Mouse (Mus musculus) thymus, postnatal 25 days (tissue): ENCODE results near the gene Slc6a17.

Experiments used
- DNase-seq: peaks from one replicate; pipeline ENCODE4 v3.0.0; 2022

The Slc6a17 gene

DNA sequence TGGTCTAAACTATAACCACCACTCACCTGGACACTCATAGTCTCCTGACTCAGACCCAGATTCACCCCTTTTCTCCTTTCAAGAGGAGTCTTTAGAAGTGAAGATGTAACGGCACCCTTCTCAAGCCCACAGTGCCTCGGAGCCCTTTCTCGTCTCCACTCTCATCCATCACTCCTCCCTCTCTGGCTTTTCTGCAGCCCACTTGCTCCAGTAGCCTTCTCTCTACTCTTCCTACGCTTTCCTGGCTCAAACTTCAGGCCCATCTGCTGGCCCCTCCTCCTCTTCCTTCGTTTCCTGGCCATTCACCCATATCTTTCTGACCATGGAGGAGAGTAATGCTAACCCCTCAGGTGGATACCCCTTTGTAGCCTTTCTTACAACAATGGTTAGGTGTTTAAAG is 3.1 kb upstream of the Slc6a17 start:
- DNase-seq = no peak

DNA sequence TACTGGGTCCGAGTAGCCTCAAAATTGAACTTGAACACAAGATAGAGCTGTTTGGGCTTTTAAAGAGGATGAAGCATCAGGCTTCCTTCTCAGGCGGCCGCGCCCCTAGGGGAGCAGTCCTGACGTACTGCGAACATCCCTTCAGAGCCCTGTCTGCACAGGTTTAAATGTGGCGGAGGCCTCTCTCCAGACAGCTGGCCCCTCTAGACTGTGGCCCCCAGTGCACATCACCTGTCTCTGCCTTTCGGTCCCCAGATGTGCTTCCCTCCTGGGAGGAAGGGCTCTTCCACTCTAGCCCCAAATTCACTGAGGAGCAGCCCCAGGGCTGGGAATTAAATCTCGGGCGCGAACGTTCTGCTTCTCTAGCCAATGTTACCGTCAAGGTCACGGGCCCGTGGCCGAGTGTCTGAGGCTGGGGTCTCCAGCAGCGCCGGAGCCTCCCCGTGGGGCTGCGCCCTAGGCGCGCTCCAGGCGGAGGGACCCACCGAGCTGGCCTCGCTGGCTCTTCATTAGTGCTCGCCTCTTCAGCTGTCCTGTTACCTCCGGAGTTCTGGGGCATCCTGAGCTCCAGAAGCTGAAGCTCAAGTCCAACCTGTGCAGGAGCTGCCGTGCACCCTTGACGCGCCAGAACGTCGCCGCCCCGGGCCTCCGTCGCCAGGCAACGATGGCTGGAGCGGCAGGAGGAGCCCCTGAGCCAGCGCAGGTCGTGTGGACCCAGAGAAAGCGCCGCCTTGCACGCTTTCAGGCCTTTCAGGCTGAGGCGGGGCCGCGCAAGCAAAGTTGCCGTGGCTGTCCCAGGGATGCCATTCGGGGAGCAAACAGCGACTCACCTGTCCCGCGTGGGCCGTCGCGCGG is 815 bp downstream of the Slc6a17 start:
- DNase-seq = no peak

DNA sequence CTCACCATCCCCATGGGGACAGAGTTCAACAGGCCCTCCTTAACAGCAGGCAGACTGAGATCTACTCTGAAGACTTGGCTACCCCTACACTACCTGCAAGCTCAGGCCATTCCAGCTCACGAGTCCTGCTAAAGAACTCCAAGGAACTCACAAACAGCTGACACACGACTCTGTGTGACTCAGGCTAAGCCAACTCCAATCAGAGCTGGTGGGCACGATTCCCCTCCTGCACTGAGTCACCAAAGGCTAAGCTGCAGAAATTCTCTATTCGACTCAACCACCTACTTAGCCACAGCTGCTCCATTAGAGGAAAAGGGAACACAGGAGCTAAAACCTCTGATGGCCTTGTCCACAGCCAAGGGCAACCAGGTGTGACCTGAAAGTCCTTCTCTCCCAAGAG is 1.8 kb downstream of the Slc6a17 start:
- no peak for DNase-seq

DNA sequence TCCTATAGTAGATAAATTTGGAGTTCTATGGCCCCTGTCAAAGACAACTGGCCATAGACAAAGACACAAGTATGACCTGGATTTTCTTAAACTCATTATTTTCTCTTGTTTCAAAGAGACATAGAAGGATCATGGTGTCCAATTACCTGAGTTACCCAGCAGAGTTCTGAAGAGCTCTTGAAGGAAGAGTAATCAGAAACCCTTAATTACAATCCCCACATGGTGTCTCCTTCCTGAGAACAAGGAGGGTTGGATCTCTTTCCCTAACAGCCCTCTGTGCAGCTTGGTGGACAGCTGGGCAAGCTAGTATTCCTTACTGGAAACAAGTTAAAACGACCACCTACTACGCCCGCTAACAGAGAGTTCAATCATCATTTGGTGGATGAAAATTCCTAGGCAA is 6.4 kb downstream of the Slc6a17 start:
- DNase-seq = no peak

DNA sequence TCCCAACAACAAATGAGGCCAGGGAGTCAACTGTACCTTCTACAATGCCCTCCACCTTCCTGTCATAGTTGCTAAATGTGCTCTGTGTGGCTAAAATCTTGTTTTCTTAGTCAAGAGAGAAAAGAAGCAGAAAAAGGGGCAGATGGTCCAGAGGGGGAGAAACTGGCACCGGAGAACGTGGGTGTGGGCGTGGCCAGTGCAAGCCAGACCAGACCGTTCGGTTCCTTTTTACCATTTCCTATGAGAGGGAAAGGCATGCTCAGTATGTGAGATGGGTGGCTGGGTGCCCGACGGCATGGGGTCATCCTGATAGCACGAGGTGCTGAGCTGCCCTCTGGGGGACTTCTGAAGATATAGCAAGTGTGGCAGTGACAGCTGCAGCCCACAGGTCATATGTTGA is 9.1 kb downstream of the Slc6a17 start:
- no peak for DNase-seq

DNA sequence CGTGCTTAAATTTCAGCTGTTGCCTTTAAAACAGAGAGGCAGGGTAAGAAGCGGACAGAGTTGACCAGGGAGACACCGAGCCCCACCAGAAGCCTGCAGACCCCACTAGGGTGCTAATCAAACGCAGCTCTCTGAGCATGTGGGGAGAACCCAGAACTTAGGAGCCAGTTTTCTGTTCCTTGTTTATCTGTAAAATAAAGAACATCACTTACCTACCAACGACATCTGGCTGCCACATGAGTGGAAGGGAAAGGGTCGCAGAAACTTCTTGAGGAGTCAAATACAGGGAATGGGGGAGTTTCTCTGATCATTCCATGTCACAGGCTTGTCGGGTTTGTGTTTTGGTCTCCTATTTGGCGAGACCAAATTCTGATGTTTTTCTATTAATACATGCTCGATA is 9.9 kb downstream of the Slc6a17 start:
- DNase-seq = no peak

DNA sequence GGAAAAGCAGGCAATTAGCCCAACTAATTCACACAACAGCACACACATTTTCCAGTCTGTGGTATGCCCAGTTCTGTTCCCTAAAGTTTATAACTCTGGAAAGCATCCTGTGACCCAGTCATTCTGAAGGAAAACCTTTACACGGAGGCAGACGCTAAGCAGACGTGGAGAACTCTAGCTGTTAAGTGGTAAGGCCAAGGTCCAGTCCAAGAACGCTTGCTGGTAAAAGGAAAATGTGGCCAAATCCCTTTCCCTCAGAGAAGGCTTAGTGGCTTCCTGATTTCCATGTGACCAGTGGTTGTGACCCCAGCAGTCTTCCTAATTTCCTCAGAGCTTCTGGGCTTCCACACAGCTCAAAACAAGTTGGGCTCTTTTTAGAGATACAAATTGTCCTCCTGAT is 11.3 kb downstream of the Slc6a17 start:
- no peak for DNase-seq

DNA sequence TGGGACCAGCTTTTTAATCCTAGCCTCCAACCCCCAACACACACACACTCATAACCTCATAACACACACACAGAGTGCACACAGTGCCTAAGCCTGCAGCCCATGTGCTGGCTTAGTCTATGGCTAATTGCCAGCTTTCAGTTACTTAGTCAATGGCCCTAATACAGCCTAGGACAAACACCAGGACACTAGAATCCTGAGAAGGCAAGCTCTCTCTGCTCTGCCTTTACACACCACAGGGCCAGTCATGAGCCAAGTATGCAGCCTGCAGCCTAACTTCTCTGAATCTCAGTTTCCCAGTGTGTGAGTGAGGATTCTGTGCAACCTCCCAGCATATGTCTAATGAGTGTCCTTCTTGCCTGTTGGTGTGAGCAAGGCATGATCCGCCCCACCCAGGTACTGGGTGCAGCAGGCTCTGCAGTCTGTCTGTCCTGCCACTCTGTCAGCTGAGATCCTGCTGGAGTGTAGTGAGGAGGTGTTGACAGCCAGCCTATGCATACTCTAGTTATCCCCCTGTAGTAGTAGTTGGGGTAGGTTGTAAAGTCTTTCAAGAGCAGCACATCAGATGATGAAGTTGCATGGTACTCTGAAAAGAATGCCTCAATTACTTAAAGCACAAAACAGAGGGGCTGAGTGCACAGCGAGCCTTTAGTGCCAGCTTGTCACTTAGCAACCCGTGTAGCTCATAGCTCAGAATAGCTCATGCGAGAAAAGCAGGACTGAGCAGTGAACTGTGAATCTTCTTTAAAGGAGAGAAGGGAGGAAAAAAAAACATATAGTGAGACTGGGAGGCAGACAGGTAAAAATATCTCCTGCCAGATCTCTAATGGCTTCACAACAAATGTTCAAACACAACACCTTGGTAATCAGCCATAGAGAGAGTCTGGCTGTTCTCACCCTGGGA is 12.1 kb downstream of the Slc6a17 start:
- DNase-seq = no peak

DNA sequence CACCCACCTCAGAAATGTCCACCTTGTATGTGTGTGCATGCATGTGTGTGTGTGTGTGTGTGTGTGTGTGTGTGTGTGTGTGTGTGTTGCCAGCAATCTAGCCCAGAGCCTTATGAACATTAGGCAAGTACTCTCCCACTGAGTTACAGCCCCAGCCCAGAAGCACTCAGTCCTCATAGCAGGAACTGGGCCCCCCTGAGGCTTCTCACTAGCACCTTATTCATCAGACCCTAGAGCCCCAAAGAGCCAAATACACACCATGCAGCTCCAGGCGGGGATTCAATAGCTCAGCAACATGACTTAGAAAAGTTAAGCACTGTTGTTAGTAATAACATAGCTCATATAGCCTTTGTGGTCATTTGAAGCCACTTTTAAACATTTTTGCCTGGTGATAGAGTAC is 13.3 kb downstream of the Slc6a17 start:
- no peak for DNase-seq

DNA sequence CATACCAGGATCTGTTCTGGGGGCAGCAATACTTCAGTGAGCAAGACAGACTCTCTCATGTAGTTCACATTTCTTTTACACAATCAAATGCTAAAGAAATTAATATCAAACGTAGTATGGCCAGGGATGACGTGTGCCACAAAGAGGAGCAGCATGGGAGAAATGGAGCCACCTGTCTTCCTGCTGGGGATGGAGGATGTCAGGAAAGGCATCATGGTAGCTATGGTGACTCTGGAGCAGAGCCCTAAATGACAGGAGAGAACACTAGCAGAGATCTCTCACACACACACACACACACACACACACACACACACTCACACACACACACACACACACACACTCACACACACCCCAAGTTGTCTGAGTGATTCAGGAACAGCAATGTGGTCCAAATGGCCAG is 14.1 kb downstream of the Slc6a17 start:
- no peak for DNase-seq

DNA sequence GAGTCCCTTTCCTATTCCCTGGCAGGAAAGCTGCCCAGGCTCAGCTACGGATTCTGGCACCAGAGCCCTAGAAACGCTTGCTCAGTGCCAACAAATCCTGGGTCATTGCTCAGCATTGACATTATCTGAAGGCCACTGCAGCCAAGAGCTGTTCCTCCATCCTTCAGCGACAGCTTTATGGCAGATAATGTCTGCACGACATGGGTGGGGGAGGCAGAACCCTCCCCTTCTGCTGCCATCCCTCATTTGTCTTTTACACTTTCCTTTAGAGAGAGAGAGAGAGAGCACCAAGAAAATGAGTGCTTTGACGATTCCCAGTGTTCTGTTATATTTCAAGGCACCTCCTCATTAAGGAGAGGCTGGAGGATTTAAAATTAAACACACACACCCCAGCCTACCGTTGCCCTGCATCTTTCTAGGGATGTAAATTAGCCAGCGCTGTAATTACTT is 16.1 kb downstream of the Slc6a17 start:
- DNase-seq = no peak

DNA sequence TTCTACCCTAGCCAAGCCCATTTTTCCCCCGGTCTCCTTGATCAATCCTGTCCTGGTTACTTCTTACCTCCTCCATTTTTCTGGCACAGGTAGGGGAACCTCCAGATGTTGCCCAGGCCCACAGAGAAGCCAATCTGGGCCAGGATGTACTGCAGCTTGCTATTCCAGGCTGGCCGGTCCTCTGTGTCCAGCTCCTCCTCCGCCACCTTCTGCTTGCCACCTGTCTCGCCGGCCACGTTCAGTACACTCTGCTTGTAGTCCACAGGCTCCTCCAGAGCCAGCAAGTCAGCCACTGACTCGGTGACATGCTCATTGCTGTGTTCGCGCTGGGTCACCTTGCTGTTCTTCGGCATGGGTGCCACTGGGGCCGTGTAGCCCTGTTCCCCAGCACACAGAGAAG is 17.5 kb downstream of the Slc6a17 start:
- no peak for DNase-seq

DNA sequence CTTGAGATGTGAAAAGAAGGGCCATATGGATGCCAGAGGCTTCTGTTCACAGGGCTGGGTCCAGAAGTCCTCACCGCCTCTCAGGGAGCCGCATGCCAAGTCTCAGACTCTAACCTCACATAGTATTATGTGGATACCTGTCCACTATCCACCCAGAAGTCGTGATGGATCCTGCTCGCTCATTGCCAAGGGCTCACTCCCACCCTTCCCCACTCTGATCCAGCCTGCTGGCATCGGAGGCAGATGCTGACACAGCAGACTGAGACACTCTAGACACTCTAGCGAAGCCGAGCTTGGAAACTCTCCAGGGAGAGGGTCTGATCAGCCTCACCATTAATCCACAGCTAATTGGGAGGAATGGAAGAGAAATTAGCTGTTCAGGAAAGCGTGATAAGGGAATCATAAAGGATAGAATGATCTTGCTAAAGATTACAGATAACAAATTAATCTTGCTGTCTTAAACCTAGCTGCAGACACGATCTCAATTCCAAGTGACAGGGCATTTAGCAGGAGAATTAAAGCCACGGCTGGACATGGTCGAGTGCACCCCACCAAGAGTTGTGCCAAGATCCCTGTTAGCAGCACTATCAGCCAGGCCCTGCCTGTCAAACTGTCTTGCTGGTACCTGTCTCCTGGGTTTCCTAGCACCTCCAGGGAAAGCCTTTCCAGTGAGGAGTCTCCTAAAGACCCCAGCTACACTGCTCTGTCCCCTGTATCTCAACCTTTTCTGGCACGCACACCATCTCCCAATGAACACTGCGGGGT is 21.6 kb downstream of the Slc6a17 start:
- no peak for DNase-seq

DNA sequence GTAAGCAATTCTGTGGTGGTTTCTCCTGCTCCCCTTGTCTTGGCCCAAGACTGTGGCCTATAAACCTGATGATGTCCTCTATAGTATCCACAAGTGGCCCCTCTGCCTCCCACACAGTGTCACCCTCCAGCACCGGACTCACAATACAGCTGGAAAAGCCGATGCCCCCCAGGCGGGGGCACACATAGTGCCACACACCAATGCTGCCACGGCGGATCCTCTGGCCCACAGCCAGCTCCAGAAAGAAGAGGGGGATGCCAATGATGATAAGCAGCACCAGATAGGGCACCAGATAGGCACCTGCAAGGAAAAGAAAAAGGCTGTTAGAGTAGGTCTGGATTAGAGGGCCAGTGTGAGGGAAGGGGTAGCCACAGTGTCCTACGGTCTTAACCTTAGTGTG is 22.3 kb downstream of the Slc6a17 start:
- DNase-seq = no peak

DNA sequence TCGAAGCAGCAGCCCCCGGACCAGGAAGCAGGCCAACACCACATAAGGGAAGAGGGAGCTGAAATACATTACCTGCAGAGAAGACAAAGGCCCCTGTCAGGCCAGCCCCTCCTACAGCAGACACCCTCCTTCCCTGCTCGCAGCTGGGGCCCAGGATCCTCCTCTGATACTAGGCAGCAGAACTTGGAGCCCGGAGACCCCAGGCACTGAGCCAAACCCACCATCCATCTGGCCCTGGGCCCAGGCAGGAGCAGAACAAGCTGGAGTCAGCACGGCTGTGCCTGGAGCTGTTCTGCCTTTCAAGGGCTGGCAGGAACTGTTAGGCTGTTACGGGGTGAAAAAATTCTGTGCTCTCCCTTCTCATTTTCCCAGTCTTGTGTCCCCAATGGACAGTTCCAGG is 26.4 kb downstream of the Slc6a17 start:
- DNase-seq = no peak

DNA sequence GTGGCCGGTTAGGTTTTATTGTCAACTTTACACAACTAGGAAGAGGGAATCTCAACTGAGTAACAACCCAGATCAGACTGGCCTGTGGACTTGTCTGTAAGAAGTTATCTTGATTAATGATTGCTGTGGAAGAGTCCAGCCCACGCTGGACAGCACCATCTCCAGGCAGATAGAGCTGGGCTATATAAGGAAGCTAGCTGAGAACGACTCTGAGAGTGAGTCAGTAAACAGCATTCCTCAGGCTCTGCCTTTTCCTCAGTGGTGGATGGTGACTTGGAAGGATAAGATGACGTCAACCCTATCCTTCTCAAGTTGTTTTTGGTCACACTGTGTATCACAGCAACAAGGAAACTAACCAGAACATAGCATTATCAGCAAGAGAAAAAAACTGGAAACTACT is 29.2 kb downstream of the Slc6a17 start:
- no peak for DNase-seq

DNA sequence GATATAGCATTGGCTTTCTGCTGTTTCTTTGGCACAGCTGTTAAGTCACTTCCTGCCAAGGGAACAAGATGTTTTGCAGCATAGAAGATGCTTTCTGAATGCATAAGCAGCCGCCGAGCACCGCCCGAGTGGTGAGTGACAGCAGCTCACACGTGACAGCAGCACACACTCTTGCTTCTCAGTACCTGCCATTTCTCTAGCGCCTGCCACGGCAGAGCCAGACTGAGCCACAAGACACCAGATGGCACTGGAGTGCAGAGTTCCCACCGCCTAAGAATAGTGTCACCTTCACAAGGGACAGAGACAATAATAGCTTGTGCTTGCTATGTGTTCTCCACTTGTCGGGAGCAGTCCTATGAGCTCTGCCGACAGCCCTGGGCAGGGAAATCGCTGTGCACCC is 34.5 kb downstream of the Slc6a17 start:
- DNase-seq = no peak

DNA sequence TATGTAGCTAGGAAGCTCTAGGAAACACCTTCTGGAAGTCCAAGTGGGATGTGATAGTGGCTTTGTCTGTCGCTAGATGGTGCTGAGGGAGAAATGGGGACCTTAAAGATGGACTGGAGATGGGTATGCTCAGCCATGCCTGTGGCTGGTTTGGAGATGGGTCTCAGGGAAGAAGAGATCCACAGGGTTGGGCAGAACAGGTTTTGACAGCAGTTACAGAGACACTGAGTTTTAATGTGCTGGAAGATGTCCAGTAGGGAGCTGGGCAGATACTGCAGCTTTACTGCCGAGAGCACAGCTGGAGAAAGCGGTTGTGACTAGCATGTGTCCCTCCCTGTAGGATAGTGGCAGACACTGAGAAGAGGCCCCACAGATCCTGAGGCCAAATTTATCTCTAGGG is 37.2 kb downstream of the Slc6a17 start:
- DNase-seq = no peak

DNA sequence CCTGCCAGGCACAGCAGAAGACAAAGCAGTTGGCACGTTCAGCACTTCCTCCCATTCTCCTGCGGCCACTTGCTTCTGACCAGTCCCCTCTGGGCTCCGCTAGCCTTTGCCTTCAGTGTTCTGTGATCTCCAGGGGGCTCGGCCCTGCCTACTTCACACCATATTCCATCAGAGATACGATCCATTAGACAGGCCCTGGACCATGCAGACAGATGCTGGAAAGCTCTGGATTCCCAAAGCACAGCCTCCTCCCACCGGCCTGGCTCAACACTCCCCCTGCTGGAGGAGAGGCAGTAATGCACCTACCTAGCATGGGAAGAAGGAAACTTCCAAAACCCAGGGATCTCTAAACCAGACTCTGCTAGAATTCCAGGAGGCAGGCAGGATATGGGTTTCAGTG is 45.6 kb downstream of the Slc6a17 start:
- no peak for DNase-seq

DNA sequence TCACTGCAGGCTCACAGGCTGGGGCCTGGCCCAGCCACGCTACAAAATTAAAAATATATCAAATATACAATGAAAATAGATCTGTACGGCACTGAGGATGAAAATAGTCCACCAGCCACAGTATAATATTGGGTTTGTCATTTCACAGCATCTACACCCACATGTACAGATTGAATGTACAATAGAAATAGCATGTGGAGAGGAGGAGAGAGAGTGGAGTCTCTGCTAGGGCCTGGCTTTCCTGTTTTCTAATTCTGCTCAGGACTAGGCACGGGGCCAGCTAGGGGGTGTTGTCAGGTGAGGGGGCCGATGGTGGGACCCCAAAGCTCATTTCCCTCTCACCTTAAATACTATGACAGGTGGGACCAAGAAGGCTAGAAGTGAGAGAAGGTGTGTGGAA is 48.8 kb downstream of the Slc6a17 start:
- DNase-seq = no peak

DNA sequence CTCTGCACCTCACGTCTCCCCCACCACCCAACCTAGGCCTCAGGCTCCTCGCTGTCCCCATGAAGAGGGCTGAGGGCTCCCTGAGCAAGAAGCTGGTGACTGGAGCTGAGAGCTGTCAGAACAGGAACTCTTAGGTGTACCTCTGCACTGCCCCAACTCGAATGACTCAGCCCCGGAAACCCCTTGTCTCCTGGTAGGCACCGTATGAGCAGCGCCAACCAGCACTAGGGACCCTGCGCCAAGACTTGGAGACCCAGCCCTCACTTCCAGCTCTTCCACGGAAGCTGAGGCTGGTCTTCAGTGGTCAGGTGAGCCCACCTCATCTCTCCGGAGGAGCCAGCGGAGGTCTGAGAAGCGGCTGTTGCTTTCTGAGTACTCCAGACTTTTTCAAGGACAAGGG is 49.7 kb downstream of the Slc6a17 start:
- DNase-seq = no peak

DNA sequence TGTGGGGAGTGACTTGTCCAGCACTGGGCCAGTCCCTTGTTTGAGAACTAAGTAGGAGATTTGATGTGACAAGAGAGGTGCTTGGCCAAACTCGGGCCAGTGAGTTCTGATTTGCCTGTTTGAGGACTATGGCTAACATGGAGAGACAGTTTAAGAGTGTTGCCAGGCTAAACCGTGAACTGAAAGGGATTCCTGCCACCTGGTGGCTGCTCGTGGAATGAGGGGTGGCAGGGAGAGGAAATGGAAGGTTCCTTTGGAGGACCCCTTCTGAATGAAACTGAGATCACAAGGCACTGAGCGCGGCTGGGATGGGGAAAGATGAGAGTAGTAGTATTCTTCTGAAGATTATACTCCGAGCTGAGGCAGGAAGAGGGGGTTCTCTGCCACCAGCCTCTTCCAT is 51.2 kb downstream of the Slc6a17 start:
- DNase-seq = peak; percentile 69

DNA sequence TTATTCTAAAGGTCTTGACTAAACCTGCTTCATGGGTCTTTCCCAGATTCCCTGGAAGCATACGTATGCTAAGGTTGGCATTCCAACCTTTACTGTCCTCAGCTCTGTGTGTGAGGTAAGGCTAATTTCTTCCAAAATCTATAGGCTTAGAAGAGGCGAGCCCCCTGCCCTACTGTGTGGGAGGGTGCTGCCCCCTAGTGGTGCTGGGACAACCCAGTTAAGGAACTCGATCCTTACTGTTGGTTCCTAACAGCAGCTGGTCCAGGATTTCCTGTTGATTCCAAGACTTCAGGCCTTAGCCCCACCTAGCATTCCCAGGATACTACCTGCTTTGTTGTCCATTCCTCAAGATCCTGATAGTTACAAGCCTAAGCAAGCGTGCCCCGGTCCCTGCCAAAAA is 55.7 kb downstream of the Slc6a17 start:
- DNase-seq = peak; percentile 56
